Mouse (Mus musculus) lung, adult 10 weeks (tissue): ENCODE measurements around the gene Vmn1r23. TPM values are rescaled to one million over a fixed set of nuclear protein-coding genes. Genes with fewer than 3 reads are reported as not detected.

Experiments
- polyA plus RNA-seq: library from polyadenylated mRNA; stranded (reverse); fragments of 350-450 nt; fragmentation: Illumina TruSeq; extraction: RNeasy Lipid Tissue Mini Kit (QIAGEN cat#74804); gene quantifications from one replicate; pipeline ENCODE4 v1.2.3, GENCODE M21; 2014; ENCODE audit warnings: low read depth, low replicate concordance; ENCODE audit not compliant: insufficient read depth

Vmn1r23 gene
- polyA plus RNA-seq = not detected

GRCm38 (mm10) chr6:57926738-57927137, at the start of gene Vmn1r23:
TSS of gene Vmn1r23 (minus strand) at chr6:57926838.

GRCm38 (mm10) chr6:57961403-57961802, 34.8 kb upstream of the Vmn1r23 start, which contains the start of gene Vmn1r24:
TSS of gene Vmn1r24 (minus strand) at chr6:57961503.

GRCm38 (mm10) chr6:57907928-57908327, 18.7 kb downstream of the Vmn1r23 start, which contains the start of gene Vmn1r22:
TSS of gene Vmn1r22 (minus strand) at chr6:57908028.

Other genes starting within 250 kb of the Vmn1r23 start
- gene Pyurf, start 234.8 kb downstream of the Vmn1r23 start, polyA plus RNA-seq = 7.3 TPM
- 7.0 TPM for gene Lancl2, start 224.3 kb downstream of the Vmn1r23 start, polyA plus RNA-seq
- 15.7 TPM for gene Vopp1, start 101.7 kb downstream of the Vmn1r23 start, polyA plus RNA-seq
- gene Vmn1r21, start 76.5 kb downstream of the Vmn1r23 start, polyA plus RNA-seq = not detected
- not detected for gene Vmn1r22, start 18.8 kb downstream of the Vmn1r23 start, polyA plus RNA-seq
- gene Vmn1r24, start 34.7 kb upstream of the Vmn1r23 start, polyA plus RNA-seq = not detected
- not detected for gene Vmn1r25, start 54.0 kb upstream of the Vmn1r23 start, polyA plus RNA-seq
- not detected for gene Vmn1r26, start 88.3 kb upstream of the Vmn1r23 start, polyA plus RNA-seq